Mouse (Mus musculus) skeletal muscle tissue, postnatal 0 days (tissue): ENCODE data around the gene Mphosph8. TPM values are rescaled to one million over a fixed set of nuclear protein-coding genes. Genes with fewer than 3 reads are reported as not detected.

ENCODE experiments used
- polyA plus RNA-seq: library from polyadenylated mRNA; unstranded; fragments of >200 nt; fragmentation: Nextera tagmentation; extraction: Ambion mirVana; gene quantifications from 2 replicates; pipeline ENCODE4 v1.2.1, GENCODE M21; 2015

The Mphosph8 gene
- polyA plus RNA-seq = 19.8 and 21.2 TPM in 2 replicates

GRCm38 (mm10) chr14:56667969-56668802 is at the start of gene Mphosph8:
Gene Mphosph8 (plus strand): TSS chr14:56668248.

Other genes starting within 250 kb of the Mphosph8 start
- 2.9 and 3.1 TPM in 2 replicates for gene Cenpj, start 92.8 kb upstream of the Mphosph8 start, polyA plus RNA-seq
- gene Parp4, start 92.6 kb upstream of the Mphosph8 start, polyA plus RNA-seq = 6.2 and 6.7 TPM in 2 replicates
- gene Pspc1, start 110.1 kb downstream of the Mphosph8 start, polyA plus RNA-seq = 9.8 and 10.2 TPM in 2 replicates
- 17.7 and 18.0 TPM in 2 replicates for gene Zmym5, start 143.5 kb downstream of the Mphosph8 start, polyA plus RNA-seq
- gene Zmym2, start 218.4 kb downstream of the Mphosph8 start, polyA plus RNA-seq = 14.0 and 16.0 TPM in 2 replicates